Mouse (Mus musculus) lung, adult 2 months (tissue): ENCODE data around the gene Rnf167. TPM values are rescaled to one million over a fixed set of nuclear protein-coding genes. Genes with fewer than 3 reads are reported as not detected.
A peak's percentile ranks its signal among the peaks of the same experiment; 100 is the strongest.

ENCODE experiments used
- DNase-seq: peaks from one replicate; pipeline ENCODE4 v3.0.0; 2022
- H3K4me1 ChIP-seq: fragments of 200-500 bp; 2 replicates; pipeline ENCODE4 v1.6.1; 2011; ENCODE audit warnings: low read length; ENCODE audit not compliant: control insufficient read depth, insufficient read depth
- H3K4me3 ChIP-seq: fragments of 200-500 bp; replicated peaks from 2 replicates; pipeline ENCODE3; 2011; ENCODE audit warnings: low read depth, mild to moderate bottlenecking, control low read depth, low read length; ENCODE audit errors: extremely low read depth
- CTCF ChIP-seq: fragments of 200-500 bp; IDR thresholded peaks from 2 replicates; pipeline ENCODE4 v1.5.1; 2011; ENCODE audit warnings: mild to moderate bottlenecking, low read length, control low read depth; ENCODE audit not compliant: insufficient read depth
- POLR2A ChIP-seq: fragments of 200-500 bp; IDR thresholded peaks from 2 replicates; pipeline ENCODE4 v1.6.1; 2011; ENCODE audit warnings: low read depth, mild to moderate bottlenecking, control low read depth, low read length, borderline replicate concordance; ENCODE audit errors: extremely low read depth
- WGBS: fragments of 180-500 bp; shearing (Covaris S2); methylation state at CpG from one replicate; pipeline ENCODE4 v1.1.7; 2018; 5-methylcytosine and 5-hydroxymethylcytosine counted together
- polyA plus RNA-seq: library from polyadenylated mRNA; depleted of rRNA; stranded (reverse); fragments of >200 nt; gene quantifications from 2 replicates; pipeline ENCODE4 v1.2.3, GENCODE M21; 2012

Gene Rnf167
- polyA plus RNA-seq, 1 experiment: 146 TPM

GRCm38 (mm10) chr11:70670483-70670882 lies 23.4 kb downstream of the Rnf167 start:
- DNase-seq: no peak
- Histone ChIP-seq H3K4me3 (no peak overlapping the region), H3K4me1 (peaks cover 4% of the 10 kb centered on the region; the same call in 1 of the 2 replicates)
- WGBS: 57% methylated on average over 14 of the region's 14 CpGs
- TF ChIP-seq CTCF: no peak
- TF ChIP-seq POLR2A: no peak

DNA sequence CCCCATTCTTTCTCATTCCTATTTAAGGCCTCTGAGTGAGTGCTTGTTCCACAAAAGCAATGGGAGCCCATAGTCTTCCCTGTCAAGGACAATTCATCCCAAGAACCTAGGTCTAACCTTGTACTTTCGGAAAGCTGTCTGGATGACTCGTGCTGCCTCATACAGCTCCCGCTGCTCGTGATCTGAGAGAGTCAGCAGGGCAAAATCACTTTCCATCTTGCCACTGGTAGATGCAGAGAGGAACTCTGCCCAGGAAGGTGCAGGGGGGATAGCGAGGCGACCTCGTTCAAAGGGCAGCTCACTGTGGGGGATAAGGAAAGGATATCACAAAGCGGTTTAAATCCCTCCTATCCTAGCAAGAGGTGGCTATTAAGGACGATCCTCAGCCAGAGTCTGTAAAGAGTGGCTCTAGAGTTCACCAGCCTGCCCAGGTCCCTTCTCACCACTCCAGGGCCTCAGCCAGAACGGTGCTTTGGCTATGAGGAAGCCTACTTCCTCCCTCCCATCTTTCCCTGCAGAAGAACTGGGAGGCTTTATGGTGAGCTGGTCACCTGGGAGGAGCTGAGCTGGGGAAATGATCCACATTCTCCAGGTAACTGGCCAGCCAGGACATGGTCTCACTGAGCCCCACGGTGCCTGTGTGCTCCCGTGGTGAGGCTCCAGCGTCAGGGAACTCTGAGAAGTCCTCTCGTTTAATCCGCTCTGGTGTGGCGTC lies 24.5 kb downstream of the Rnf167 start:
- 89% methylated on average over 16 of the region's 16 CpGs for WGBS
- peaks cover 4% of the 10 kb centered on the region; the same call in 1 of the 2 replicates for H3K4me1 ChIP-seq
- TF ChIP-seq CTCF: no peak
- no peak for TF ChIP-seq POLR2A
- no peak for DNase-seq
- H3K4me3 ChIP-seq: no peak overlapping the region

DNA sequence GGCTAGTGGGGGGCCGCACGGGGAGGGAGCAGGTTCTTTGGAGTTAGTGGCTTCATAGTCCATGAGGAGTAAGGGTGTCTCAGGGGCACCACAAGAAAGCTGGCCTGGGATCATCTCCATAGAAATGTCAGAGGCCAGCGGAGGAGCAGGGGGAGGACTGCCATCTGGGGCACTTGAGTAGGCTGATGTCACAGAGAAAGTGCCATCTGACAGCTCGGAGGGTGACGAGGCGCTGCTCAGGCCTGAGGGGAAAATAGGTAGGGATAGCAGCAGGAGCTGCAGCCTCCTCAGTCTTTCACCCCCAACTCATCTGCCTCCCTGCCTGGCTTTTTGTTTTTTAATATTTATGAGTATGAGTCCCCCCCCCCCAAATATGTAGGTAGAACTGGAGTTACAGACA lies 27.0 kb downstream of the Rnf167 start:
- WGBS: 92% methylated on average over 6 of the region's 6 CpGs
- TF ChIP-seq POLR2A (no peak), CTCF (no peak)
- DNase-seq: no peak

GRCm38 (mm10) chr11:70674501-70674900 lies 27.5 kb downstream of the Rnf167 start:
- DNase-seq: no peak
- H3K4me3 ChIP-seq: no peak overlapping the region
- no peaks in the 10 kb centered on the region for H3K4me1 ChIP-seq
- WGBS: 70% methylated on average over 11 of the region's 11 CpGs
- no peak for TF ChIP-seq CTCF
- no peak for TF ChIP-seq POLR2A

More for the DNA sequence above, 27.0 kb downstream of the Rnf167 start:
- H3K4me3 ChIP-seq: no peak overlapping the region
- H3K4me1 ChIP-seq: no peaks in the 10 kb centered on the region

GRCm38 (mm10) chr11:70678092-70678491 lies 31.1 kb downstream of the Rnf167 start:
- TF ChIP-seq CTCF (no peak), POLR2A (no peak)
- no peak for DNase-seq
- Histone ChIP-seq H3K4me1 (no peaks in the 10 kb centered on the region), H3K4me3 (no peak overlapping the region)
- WGBS: 79% methylated on average over 9 of the region's 9 CpGs

DNA sequence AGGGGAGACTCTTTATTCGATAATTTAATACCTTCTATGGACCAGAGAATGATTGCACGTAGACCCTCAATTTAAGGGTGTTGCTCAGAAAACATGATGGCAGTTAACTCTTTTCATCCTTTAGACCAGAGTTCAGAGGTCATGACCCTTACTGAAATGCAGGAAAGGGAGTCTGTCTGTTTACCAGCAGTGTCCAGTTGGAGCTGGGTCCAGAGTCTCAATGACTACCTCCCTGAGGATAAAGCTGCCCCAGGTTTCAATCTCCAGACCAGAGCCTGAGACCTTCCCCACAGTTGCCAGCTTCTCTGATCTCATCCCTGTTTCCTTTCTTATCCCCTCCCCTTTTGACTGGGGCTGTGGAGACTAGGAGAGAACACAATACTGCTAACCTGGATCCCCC lies 31.5 kb downstream of the Rnf167 start:
- 88% methylated on average over 2 of the region's 2 CpGs for WGBS
- Histone ChIP-seq H3K4me3 (no peak overlapping the region), H3K4me1 (no peaks in the 10 kb centered on the region)
- no peak for TF ChIP-seq POLR2A
- no peak for DNase-seq

GRCm38 (mm10) chr11:70679361-70679760 lies 32.3 kb downstream of the Rnf167 start:
- DNase-seq: no peak
- TF ChIP-seq POLR2A (no peak), CTCF (no peak)

DNA sequence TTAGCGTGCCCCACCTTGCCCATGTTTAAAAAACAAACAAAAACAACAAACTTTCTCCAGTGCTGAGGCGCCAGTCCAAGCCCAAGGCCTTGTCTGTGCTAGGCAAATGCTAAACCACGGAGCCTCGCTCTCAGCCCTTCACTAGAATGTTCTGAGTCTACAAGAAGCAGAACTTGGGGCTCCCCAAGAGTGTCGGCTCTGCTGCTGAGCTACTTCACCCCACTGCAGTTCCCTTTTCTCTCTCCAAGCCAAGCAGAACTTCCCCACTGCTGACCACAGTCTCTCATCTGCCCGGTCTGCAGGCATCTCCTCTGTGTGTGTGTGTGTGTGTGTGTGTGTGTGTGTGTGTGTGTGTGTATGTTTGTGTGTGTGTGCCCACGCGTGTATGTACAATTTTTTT lies 32.9 kb downstream of the Rnf167 start:
- 82% methylated on average over 8 of the region's 8 CpGs for WGBS
- no peak for DNase-seq
- Histone ChIP-seq H3K4me3 (no peak overlapping the region), H3K4me1 (no peaks in the 10 kb centered on the region)
- TF ChIP-seq POLR2A (no peak), CTCF (no peak)

More at GRCm38 (mm10) chr11:70679361-70679760, 32.3 kb downstream of the Rnf167 start:
- 90% methylated on average over 8 of the region's 8 CpGs for WGBS
- no peaks in the 10 kb centered on the region for H3K4me1 ChIP-seq
- H3K4me3 ChIP-seq: no peak overlapping the region

DNA sequence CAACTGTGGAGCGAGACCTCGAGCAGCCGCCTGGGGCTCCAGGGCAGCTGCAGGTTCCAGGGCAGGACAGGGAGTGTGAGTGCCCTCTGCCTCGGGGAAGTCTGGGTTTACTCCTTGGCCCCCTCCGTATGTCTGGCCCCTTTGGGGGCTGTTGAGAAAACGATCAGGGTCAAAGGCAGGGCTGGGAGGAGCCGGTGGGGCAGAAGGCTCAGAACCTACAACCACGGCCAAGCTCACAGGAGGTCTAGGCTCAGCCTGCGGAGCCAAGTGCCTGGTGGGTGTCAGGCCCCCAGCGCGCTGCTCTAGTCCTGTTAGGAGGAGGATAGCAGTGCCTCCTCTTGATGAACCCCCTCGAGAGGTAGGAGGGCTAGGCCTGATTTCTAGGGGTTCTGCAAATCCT lies 34.1 kb downstream of the Rnf167 start:
- 76% methylated on average over 12 of the region's 12 CpGs for WGBS

GRCm38 (mm10) chr11:70681897-70682581 lies 35.0 kb downstream of the Rnf167 start:
- 52% methylated on average over 11 of the region's 11 CpGs for WGBS
- H3K4me3 ChIP-seq: no peak overlapping the region
- H3K4me1 ChIP-seq: peaks cover 6% of the 10 kb centered on the region; the same call in 1 of the 2 replicates
- no peak for DNase-seq
- TF ChIP-seq CTCF: 0 out of 2 replicates have a peak, but pooled peaks have one; percentile 2
- TF ChIP-seq POLR2A: no peak

More for the DNA sequence above, 34.1 kb downstream of the Rnf167 start:
- Histone ChIP-seq H3K4me1 (no peaks in the 10 kb centered on the region), H3K4me3 (no peak overlapping the region)
- TF ChIP-seq POLR2A: no peak
- TF ChIP-seq CTCF: no peak
- no peak for DNase-seq
